Mouse (Mus musculus) midbrain, embryonic 12.5 days (tissue): Measurements from ENCODE around the gene Olfr1129. TPM values are rescaled to one million over a fixed set of nuclear protein-coding genes. Genes with fewer than 3 reads are reported as not detected.
"Not testable (repeated sequence)": the region's sequence is repeated elsewhere in the genome, so short reads cannot be mapped to it uniquely, and the experiment has no call there.

Experiments used
- ATAC-seq: fragments of 200-750 bp; cut with Nextera tagmentation; 2 replicates; pipeline ENCODE4 v1.8.0; 2017; ENCODE audit warnings: low read depth, moderate TSS enrichment, moderate library complexity; ENCODE audit not compliant: low FRiP score
- H3K27ac ChIP-seq: fragments of 300-500 bp; sonication (generic); replicated peaks from 2 replicates; pipeline ENCODE4 v1.5.1; 2016; ENCODE audit warnings: mild to moderate bottlenecking
- H3K27me3 ChIP-seq: fragments of 300-500 bp; sonication (generic); 2 replicates; pipeline ENCODE4 v1.6.1; 2016; ENCODE audit warnings: mild to moderate bottlenecking
- H3K36me3 ChIP-seq: fragments of 300-500 bp; sonication (generic); 2 replicates; pipeline ENCODE4 v1.6.1; 2016
- H3K4me1 ChIP-seq: fragments of 300-500 bp; sonication (generic); 2 replicates; pipeline ENCODE4 v1.6.1; 2016
- H3K4me2 ChIP-seq: fragments of 300-500 bp; sonication (generic); replicated peaks from 2 replicates; pipeline ENCODE4 v1.6.1; 2016; ENCODE audit warnings: mild to moderate bottlenecking, moderate library complexity
- H3K4me3 ChIP-seq: fragments of 300-500 bp; sonication (generic); 2 replicates; pipeline ENCODE4 v1.5.1; 2016; ENCODE audit warnings: mild to moderate bottlenecking
- H3K9ac ChIP-seq: fragments of 300-500 bp; sonication (generic); replicated peaks from 2 replicates; pipeline ENCODE4 v1.6.1; 2016; ENCODE audit warnings: mild to moderate bottlenecking, moderate library complexity
- H3K9me3 ChIP-seq: fragments of 300-500 bp; sonication (generic); 2 replicates; pipeline ENCODE4 v1.6.1; 2016; ENCODE audit warnings: mild to moderate bottlenecking
- WGBS: fragments of 180-500 bp; shearing (Covaris S2); methylation state at CpG from one replicate; pipeline ENCODE4 v1.1.7; 2016; 5-methylcytosine and 5-hydroxymethylcytosine counted together
- polyA plus RNA-seq: library from polyadenylated mRNA; unstranded; fragments of >200 nt; fragmentation: Nextera tagmentation; extraction: Ambion mirVana; gene quantifications from 2 replicates; pipeline ENCODE4 v1.2.1, GENCODE M21; 2016

Olfr1129 gene
- not detected in 2 replicates for polyA plus RNA-seq

DNA sequence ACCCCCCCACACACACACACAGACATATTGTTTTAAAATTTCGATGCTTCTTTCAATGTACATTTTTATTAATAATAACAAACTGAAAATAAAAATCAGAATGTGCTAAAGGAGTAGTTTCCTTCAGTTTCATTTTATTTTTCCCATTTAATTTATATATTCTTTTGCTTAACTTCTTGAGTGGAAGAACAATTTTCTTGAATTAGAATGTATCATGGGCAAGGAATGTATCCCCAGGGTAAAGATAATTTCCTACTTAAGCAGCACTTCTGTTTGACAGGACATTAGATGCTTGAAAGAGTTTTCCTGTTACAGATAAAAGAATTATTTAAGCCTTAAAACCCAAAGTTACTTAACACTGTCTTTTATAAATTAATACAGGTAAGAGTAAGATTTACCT, at the start of gene Olfr1129:
Gene Olfr1129, plus strand, starts transcription at position 301 of the 400 bp plus-strand sequence.
- not testable (repeated sequence) for H3K4me1 ChIP-seq, H3K9me3 ChIP-seq, H3K9ac ChIP-seq, H3K27ac ChIP-seq, ATAC-seq, H3K4me3 ChIP-seq, H3K27me3 ChIP-seq, H3K4me2 ChIP-seq, H3K36me3 ChIP-seq
- 71% methylated on average over 1 of the region's 1 CpGs for WGBS

DNA sequence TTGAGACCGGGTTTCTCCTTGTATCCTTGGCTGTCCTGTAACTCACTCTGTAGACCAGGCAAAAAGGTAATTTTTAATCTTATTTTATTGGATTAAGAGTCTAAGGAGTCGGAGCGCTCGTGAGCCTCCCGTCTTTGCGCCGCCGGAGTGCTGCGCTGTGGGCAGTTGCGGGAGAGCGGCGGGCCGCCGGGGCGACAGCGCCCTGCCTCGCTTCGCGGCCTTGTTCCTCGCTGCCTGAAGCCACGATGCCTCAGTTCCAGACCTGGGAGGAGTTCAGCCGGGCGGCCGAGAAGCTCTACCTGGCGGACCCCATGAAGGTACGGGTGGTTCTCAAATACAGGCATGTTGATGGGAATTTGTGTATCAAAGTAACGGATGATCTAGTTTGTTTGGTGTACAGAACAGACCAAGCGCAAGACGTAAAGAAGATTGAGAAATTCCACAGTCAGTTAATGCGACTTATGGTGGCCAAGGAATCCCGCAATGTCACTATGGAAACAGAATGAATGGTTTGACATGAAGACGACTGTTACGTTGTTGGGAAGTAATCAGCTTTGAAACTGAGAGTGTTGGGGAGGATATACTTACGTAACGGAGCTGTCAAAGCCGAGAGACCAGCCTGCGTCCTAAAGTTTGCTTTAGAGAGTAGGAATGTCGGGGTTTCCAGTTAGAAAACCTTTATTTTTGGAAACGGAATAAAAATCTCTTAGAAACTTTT, 47.6 kb upstream of the Olfr1129 start:
- ATAC-seq = peak; percentile 82
- not testable (repeated sequence) for H3K9ac ChIP-seq, H3K36me3 ChIP-seq, H3K4me1 ChIP-seq, H3K9me3 ChIP-seq, H3K27me3 ChIP-seq, H3K27ac ChIP-seq
- Histone ChIP-seq H3K4me2 (peak overlapping the region; percentile 43), H3K4me3 (peak overlapping the region; percentile 27)
- 23% methylated on average over 38 of the region's 39 CpGs for WGBS

DNA sequence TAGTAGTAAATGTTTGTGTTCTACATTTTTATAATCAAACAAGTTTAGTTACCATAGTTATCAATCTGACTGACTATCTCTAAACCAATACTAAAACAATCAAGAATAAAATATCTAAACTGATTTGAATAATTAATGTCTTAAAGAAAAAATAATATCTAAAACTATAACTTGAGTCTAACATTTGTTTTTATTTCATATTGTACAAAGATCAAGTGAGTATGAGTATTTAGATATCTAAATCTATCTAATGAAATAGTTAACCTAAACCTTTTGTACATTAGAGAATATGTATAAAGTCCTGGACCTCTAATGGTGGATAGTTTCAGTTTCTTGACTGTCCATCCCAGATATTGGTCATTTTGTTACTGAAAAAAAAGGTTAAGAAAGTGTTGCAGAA, 42.2 kb upstream of the Olfr1129 start, which contains the start of gene Olfr153:
Gene Olfr153, plus strand, starts transcription at position 301 of the 400 bp plus-strand sequence.
- H3K27me3 ChIP-seq = no peaks in the 10 kb centered on the region
- H3K9ac ChIP-seq = no peak within 1 kb of the TSS
- no peak for ATAC-seq
- H3K4me3 ChIP-seq = no peak within 1 kb of the TSS
- H3K4me2 ChIP-seq = no peak within 1 kb of the TSS
- H3K27ac ChIP-seq = no peak within 1 kb of the TSS
- no peaks in the 10 kb centered on the region for H3K9me3 ChIP-seq
- no peaks in the 10 kb centered on the region for H3K4me1 ChIP-seq
- no peaks in the 10 kb centered on the region for H3K36me3 ChIP-seq

DNA sequence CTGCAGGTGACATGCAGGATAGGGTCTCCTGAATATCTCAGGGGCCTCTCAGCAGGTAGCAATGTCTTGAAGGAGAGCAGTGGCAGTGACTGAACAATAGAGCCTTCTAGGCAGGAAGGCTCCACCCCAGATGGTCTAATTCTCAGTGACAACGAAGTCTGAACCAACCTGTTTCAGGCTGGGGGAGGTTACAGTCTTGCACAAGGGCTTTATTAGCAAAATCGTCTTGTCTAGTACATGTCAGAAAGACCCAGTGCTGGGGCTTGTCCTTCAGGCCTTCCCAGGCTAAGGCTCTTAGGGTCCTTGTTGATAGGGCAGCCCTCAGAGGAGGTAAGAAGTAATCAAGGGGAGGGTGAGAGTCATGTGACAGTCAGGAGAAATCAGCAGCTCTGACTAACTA, 38.9 kb upstream of the Olfr1129 start:
- no peak overlapping the region for H3K4me3 ChIP-seq
- no peaks in the 10 kb centered on the region for H3K9me3 ChIP-seq
- 70% methylated on average over 2 of the region's 2 CpGs for WGBS
- ATAC-seq = no peak
- no peaks in the 10 kb centered on the region for H3K36me3 ChIP-seq
- H3K27ac ChIP-seq = no peak overlapping the region
- no peak overlapping the region for H3K4me2 ChIP-seq
- H3K9ac ChIP-seq = no peak overlapping the region
- no peaks in the 10 kb centered on the region for H3K4me1 ChIP-seq
- no peaks in the 10 kb centered on the region for H3K27me3 ChIP-seq

DNA sequence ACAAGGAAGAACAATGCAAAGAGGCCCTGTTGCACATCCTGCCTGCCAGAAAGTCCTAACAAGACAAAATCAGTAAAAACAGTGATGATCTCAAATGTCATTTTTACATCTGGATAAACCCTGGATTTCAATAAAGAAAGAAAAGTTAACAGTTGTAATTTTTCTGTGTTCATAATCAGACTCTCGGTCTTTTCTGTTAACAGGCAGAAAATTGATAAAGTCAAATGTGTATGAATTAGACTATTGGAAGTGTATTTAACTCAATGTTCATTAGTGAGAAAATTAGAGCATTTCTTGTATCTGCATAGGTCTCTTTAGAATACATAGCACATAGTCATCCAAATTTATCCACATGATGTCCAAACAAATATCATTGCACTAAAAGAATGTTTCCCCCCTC, 28.3 kb upstream of the Olfr1129 start, which contains the start of gene Olfr1128:
Gene Olfr1128, minus strand, starts transcription at position 101 of the 400 bp plus-strand sequence.
- Histone ChIP-seq H3K4me3 (no peak within 1 kb of the TSS), H3K27me3 (no peaks in the 10 kb centered on the region), H3K27ac (no peak within 1 kb of the TSS), H3K36me3 (no peaks in the 10 kb centered on the region), H3K9ac (no peak within 1 kb of the TSS), H3K9me3 (no peaks in the 10 kb centered on the region), H3K4me2 (no peak within 1 kb of the TSS), H3K4me1 (no peaks in the 10 kb centered on the region)
- WGBS = 87% methylated on average over 1 of the region's 1 CpGs
- ATAC-seq = no peak

DNA sequence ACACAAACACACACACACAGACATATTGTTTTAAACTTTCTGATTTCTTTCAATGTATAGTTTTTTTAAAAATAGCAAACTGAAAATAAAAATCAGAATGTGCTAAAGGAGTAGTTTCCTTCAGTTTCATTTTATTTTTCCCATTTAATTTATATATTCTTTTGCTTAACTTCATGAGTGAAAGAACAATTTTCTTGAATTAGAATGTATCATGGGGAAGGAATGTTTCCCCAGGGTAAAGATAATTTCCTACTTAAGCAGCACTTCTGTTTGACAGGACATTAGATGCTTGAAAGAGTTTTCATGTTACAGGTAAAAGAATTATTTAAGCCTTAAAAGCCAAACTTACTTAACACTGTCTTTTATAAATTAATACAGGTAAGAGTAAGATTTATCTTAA, 32.2 kb downstream of the Olfr1129 start, which contains the start of gene Olfr1130:
Gene Olfr1130, plus strand, starts transcription at position 301 of the 400 bp plus-strand sequence.
- H3K4me1 ChIP-seq, H3K36me3 ChIP-seq: not testable (repeated sequence)

DNA sequence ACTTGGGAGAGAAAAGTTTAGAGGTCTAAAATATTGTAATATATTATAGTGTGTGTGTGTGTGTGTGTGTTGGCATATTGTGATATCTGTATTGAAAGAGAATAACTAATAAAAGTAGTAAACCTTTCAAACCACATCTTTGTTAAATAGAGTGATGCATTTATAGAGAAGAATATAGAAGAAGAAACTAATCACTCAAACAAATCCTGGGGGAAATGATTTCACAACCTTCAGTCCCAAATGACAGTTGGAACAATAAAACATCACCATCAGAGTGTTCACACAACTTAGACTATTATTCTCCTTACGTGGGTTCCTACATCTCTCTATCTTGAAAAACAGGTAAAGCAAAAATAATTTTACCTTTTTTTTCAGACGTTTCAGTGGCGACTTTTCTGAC, 53.1 kb downstream of the Olfr1129 start, which contains the start of gene Olfr1131:
Gene Olfr1131, plus strand, starts transcription at position 301 of the 400 bp plus-strand sequence.
- H3K4me1 ChIP-seq = no peaks in the 10 kb centered on the region
- H3K9ac ChIP-seq = no peak within 1 kb of the TSS
- no peaks in the 10 kb centered on the region for H3K9me3 ChIP-seq
- H3K36me3 ChIP-seq = no peaks in the 10 kb centered on the region
- no peak within 1 kb of the TSS for H3K27ac ChIP-seq
- ATAC-seq = no peak
- H3K4me3 ChIP-seq = no peak within 1 kb of the TSS
- H3K27me3 ChIP-seq = no peaks in the 10 kb centered on the region
- WGBS = 66% methylated on average over 3 of the region's 3 CpGs
- H3K4me2 ChIP-seq = no peak within 1 kb of the TSS

More for the DNA sequence above, 32.2 kb downstream of the Olfr1129 start, which contains the start of gene Olfr1130:
- H3K27ac ChIP-seq, ATAC-seq, H3K27me3 ChIP-seq, H3K4me2 ChIP-seq, H3K9ac ChIP-seq, H3K4me3 ChIP-seq, H3K9me3 ChIP-seq: not testable (repeated sequence)

Other genes starting within 250 kb of the Olfr1129 start
- gene Olfr1120, start 219.1 kb upstream of the Olfr1129 start, polyA plus RNA-seq = not detected in 2 replicates
- gene Olfr1121, start 204.0 kb upstream of the Olfr1129 start, polyA plus RNA-seq = not detected in 2 replicates
- not detected in 2 replicates for gene Olfr1122, start 188.1 kb upstream of the Olfr1129 start, polyA plus RNA-seq
- gene Olfr1123, start 157.3 kb upstream of the Olfr1129 start, polyA plus RNA-seq = not detected in 2 replicates
- 0.09 and 0.16 TPM in 2 replicates for gene Olfr1124, start 143.6 kb upstream of the Olfr1129 start, polyA plus RNA-seq
- not detected in 2 replicates for gene Olfr1126, start 119.9 kb upstream of the Olfr1129 start, polyA plus RNA-seq
- not detected in 2 replicates for gene Pramel7, start 76.8 kb upstream of the Olfr1129 start, polyA plus RNA-seq
- not detected in 2 replicates for gene Pramel6, start 67.3 kb upstream of the Olfr1129 start, polyA plus RNA-seq
- not detected in 2 replicates for gene Olfr153, start 42.1 kb upstream of the Olfr1129 start, polyA plus RNA-seq
- not detected in 2 replicates for gene Olfr1128, start 28.4 kb upstream of the Olfr1129 start, polyA plus RNA-seq
- not detected in 2 replicates for gene Olfr1130, start 32.3 kb downstream of the Olfr1129 start, polyA plus RNA-seq
- gene Olfr1131, start 53.2 kb downstream of the Olfr1129 start, polyA plus RNA-seq = not detected in 2 replicates
- not detected in 2 replicates for gene Olfr1132, start 63.6 kb downstream of the Olfr1129 start, polyA plus RNA-seq
- gene Olfr1133, start 73.5 kb downstream of the Olfr1129 start, polyA plus RNA-seq = not detected in 2 replicates
- gene Olfr1134, start 84.6 kb downstream of the Olfr1129 start, polyA plus RNA-seq = not detected in 2 replicates
- gene Olfr1135, start 99.8 kb downstream of the Olfr1129 start, polyA plus RNA-seq = not detected in 2 replicates
- not detected in 2 replicates for gene Olfr1136, start 120.0 kb downstream of the Olfr1129 start, polyA plus RNA-seq
- not detected in 2 replicates for gene Olfr1137, start 139.3 kb downstream of the Olfr1129 start, polyA plus RNA-seq
- gene Olfr1138, start 166.1 kb downstream of the Olfr1129 start, polyA plus RNA-seq = not detected in 2 replicates
- gene Olfr1140, start 169.8 kb downstream of the Olfr1129 start, polyA plus RNA-seq = not detected in 2 replicates
- gene Olfr1141, start 180.1 kb downstream of the Olfr1129 start, polyA plus RNA-seq = not detected in 2 replicates
- not detected in 2 replicates for gene Olfr152, start 205.6 kb downstream of the Olfr1129 start, polyA plus RNA-seq
- not detected in 2 replicates for gene Olfr1143, start 226.7 kb downstream of the Olfr1129 start, polyA plus RNA-seq
- not detected in 2 replicates for gene Olfr1145, start 235.9 kb downstream of the Olfr1129 start, polyA plus RNA-seq